Mouse (Mus musculus): ENCODE measurements around the gene Bbox1. TPM values are rescaled to one million over a fixed set of nuclear protein-coding genes. Genes with fewer than 3 reads are reported as not detected.

Bbox1 gene
- total RNA-seq, 2 experiments from 2014 or later = 0.83 to 1.7 TPM

DNA sequence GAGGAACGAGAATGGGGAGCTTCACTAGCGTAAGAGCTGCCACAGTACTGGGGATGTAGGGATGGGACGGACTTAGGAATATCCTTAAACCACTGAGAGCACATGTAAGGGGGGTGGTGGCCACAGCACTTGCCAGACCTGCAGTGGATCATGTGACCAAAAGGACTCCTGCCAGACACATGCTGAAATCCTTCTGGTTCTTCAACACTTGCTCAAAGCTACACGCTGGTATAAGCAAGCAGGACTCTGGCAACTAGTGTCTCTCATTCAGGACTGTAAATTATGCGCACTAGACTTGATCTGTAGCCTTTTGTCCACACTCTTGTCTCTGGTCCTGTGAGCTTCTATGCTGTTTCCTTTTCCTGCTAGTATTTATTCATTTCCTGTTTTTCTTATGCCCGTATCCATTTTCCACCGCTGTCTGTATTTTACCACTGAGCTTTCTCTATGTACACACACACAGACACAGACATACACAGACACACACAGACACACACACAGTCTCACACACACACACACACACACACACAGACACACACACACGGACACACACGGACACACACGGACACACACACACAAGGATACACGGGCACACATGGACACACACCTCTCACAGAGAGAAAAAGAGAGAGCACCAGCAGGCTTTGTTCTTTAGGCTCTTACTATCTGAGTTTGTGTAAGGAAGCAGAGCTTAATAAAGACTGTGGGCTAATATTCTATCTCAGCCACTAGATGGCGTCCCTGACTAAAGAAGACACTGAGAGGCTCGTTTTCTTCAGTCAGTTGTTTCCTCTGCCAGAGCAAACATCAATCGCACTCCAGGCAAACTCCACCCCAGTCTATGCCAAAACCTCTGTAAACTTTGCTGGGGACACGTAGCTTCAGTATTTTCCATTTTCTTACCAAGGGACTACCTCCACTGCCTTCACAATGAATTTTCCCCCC is 84.9 kb downstream of the Bbox1 start:
- DNase-seq (ENCODE audit: low spot score in 2 of 2) = peak; percentile 66 to 71
- TF ChIP-seq CTCF (conservative IDR thresholded peaks at IDR 0.05) = peak; percentile 86
- Histone ChIP-seq H3K27ac (no peak overlapping the region), H3K4me3 (no peak overlapping the region)

DNA sequence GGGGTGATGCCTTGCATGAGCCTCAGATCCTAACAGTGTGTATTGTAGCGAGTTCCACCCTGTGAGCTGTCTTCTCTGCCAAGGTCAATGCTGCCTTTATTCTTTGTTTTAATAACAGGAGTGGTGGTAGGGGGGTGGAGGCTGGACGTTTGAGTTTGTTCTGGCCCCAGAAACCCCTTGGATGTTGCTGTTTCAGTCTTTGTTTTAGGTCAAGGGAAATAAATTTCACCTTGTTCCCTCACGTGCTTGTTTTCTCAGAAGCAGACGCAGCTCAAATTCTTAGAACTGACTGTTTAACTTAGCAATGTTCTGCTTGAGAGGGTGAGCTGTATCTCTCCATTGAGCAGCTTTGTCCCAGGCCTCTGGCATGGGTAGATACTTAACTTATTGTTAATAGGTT is 87.9 kb downstream of the Bbox1 start:
- Histone ChIP-seq H3K27ac (no peak overlapping the region), H3K4me3 (no peak overlapping the region)
- TF ChIP-seq CTCF (conservative IDR thresholded peaks at IDR 0.05) = no peak
- no peak for DNase-seq (ENCODE audit: low spot score in 2 of 2)

DNA sequence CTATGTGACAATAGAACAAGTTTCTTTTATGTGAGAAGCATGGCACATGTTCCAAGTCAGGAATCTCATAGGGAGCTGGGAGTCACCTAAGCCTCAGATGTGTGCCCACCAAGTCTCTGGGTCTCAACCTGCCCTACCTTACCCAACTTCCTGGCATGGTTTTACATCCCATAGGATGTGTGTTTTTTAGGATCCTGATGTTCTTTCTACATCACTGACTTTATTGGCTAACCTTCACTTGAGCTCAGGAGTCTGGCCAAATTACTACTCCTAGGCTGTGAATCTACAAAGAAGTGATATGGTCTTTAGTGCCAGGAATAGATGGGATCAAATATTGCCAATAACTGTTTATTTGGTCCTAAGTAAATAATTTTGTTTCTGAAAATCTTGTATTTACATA is 88.4 kb downstream of the Bbox1 start:
- Histone ChIP-seq H3K4me3 (no peak overlapping the region), H3K27ac (no peak overlapping the region)
- no peak for TF ChIP-seq CTCF (conservative IDR thresholded peaks at IDR 0.05)
- DNase-seq (ENCODE audit: low spot score in 2 of 2) = no peak

DNA sequence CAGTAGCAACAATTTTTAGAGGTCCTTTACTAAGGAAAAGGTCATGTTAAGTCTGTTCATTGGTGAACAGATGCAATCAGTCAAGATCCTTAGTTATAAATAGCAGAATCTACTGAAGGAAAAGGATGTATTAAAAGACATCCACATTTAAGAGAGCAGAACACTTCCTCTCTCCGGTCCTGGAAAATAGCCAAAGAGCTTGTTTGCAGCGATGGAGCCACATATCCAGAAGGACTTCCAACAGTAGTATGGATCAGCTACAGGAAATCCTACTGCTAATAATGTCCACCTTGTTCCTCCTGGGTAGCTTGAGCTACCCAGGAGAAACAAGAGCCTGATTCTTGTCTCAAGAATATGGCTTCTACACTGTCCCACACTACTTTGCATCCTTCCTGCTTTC is 91.6 kb downstream of the Bbox1 start:
- no peak for TF ChIP-seq CTCF (conservative IDR thresholded peaks at IDR 0.05)
- no peak overlapping the region for H3K27ac ChIP-seq
- no peak overlapping the region for H3K4me3 ChIP-seq
- no peak for DNase-seq (ENCODE audit: low spot score in 2 of 2)

DNA sequence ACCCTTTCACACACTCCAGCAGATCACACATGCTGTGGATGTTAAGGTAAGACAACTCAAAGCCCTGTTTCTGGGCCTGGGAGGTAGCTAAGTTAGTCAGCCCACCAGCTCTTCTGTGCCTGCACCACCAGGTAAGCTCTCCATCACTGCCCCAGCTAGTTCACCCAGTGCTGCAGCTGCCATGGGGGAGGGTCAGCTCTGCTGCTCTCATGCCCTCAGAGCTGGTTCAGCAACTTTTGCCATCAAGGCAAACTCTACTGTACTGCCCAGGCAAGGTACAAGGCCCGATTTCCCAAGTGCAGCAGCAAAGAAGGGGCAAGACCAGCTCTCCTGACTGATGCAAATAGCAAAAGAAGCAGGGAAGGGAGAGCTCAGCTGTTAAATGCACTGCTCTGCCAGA is 93.9 kb downstream of the Bbox1 start:
- DNase-seq (ENCODE audit: low spot score in 2 of 2) = no peak
- Histone ChIP-seq H3K27ac (no peak overlapping the region), H3K4me3 (no peak overlapping the region)
- no peak for TF ChIP-seq CTCF (conservative IDR thresholded peaks at IDR 0.05)

DNA sequence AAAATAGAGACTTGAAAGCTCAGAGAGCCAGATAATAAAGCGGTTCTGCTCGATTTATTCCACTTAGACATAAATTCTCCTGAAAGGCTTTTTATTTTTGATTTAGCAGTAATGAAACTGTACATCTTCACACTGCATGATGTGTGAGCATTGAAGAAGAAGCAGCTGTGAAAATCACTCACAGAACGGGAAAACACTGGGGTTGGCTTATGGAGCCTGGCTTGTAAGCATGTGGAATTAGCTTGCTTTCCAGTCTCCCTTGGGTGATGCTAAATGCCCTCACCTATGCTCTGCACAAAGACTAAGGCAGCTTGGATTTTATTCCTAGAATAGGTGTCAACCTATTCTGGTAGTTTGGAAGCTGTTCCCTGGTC is 98.7 kb downstream of the Bbox1 start:
- Histone ChIP-seq H3K27ac (no peak overlapping the region), H3K4me3 (no peak overlapping the region)
- DNase-seq (ENCODE audit: low spot score in 2 of 2) = no peak
- TF ChIP-seq CTCF (conservative IDR thresholded peaks at IDR 0.05) = no peak

DNA sequence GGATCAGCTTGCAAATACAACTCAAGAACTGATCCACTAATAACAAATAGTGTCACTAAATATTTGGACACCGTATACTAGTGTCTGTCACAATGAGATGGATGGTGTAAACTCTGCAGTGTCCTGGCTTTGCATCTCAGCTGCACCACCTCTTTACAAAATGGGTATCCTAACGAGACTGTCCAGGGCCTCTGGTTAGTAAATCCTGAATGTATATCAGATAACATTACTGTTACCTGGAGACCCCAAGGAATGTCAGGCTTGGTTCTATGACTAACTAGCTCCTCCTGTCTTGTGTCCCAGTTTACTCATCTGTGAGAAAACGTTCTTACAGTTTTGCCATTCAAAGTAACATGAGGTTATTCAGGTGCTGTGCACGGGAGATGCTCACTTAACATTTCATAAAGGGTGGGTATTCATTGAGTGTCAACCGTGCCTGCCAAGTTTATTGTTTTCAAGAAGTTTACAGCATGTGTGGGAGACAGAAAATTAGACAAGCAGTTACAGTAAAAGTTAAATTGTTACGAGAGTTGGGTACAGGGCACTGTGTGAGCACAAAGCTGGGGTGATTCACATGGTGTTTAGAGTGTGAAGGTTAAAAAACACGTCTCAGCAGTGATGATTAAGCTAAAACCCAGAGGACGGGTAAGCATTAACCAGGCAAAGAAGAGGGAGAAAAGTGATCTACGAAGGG is 99.2 kb downstream of the Bbox1 start:
- Histone ChIP-seq H3K4me3 (no peak overlapping the region), H3K27ac (no peak overlapping the region)
- no peak for DNase-seq (ENCODE audit: low spot score in 2 of 2)
- TF ChIP-seq CTCF (conservative IDR thresholded peaks at IDR 0.05) = no peak

DNA sequence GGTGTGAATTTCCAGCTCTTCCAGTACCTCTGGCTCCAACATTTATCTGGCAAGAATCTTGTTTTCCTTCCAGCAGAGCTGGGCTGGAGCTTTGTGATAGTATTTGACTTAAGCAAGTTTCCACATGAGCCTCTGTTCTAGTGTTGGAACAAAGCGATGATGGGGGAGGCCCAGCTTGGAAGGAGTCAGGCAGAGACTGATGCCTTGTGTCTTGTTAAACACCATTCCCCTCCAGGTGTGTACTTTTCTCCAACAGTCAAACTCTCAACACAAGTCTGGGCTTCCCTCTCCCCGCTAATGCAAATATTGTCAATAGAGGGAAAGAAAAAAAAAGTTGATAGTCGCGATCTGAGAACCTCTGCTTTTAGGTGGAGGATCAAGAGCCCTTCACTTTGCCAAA is 100.1 kb downstream of the Bbox1 start:
- DNase-seq (ENCODE audit: low spot score in 2 of 2) = no peak
- no peak overlapping the region for H3K27ac ChIP-seq
- TF ChIP-seq CTCF (conservative IDR thresholded peaks at IDR 0.05) = no peak
- no peak overlapping the region for H3K4me3 ChIP-seq

Other genes starting within 250 kb of the Bbox1 start
- 1 to 10 TPM; 2.5 to 3.7 TPM for gene Fibin, start 48.6 kb upstream of the Bbox1 start, total RNA-seq (2021)